Mouse (Mus musculus) myocyte (in vitro differentiated cells): ENCODE measurements around the gene Dab1. TPM values are rescaled to one million over a fixed set of nuclear protein-coding genes. Genes with fewer than 3 reads are reported as not detected.
A peak's percentile ranks its signal among the peaks of the same experiment; 100 is the strongest.

Experiments used
- H3K27me3 ChIP-seq: one replicate; pipeline ENCODE4 v1.6.1; 2011; ENCODE audit not compliant: control insufficient read depth, insufficient read depth, insufficient read length
- H3K36me3 ChIP-seq: one replicate; pipeline ENCODE4 v1.6.1; 2011; ENCODE audit not compliant: control insufficient read depth, insufficient read depth
- H3K4me2 ChIP-seq: one replicate; pipeline ENCODE4 v1.6.1; 2011; ENCODE audit warnings: low read depth, control low read depth
- H3K4me3 ChIP-seq: one replicate; pipeline ENCODE4 v1.5.1; 2011; ENCODE audit warnings: mild to moderate bottlenecking, control low read depth, moderate library complexity
- H3K79me2 ChIP-seq: one replicate; pipeline ENCODE4 v1.6.1; 2011; ENCODE audit not compliant: control insufficient read depth, insufficient read depth
- H3ac ChIP-seq: one replicate; pipeline ENCODE4 v1.6.1; 2011; ENCODE audit not compliant: control insufficient read depth, insufficient read length
- CEBPB ChIP-seq: IDR thresholded peaks from 2 replicates; pipeline ENCODE4 v1.6.1; 2011; ENCODE audit warnings: mild to moderate bottlenecking, moderate library complexity; ENCODE audit not compliant: poor library complexity, insufficient read depth, severe bottlenecking
- E2F4 ChIP-seq: IDR thresholded peaks from one replicate; pipeline ENCODE4 v1.6.1; 2011; ENCODE audit warnings: mild to moderate bottlenecking, control low read depth, moderate library complexity; ENCODE audit not compliant: insufficient read depth
- MAX ChIP-seq: IDR thresholded peaks from one replicate; pipeline ENCODE4 v1.6.1; 2011; ENCODE audit warnings: low read depth, mild to moderate bottlenecking, control low read depth
- MYOD1 ChIP-seq, 3 experiments: IDR thresholded peaks; one replicate each; pipeline ENCODE4 v1.6.1; 2011; ENCODE audit warnings: control low read depth in 2 of 3, low read depth in 2 of 3, mild to moderate bottlenecking in 2 of 3, moderate library complexity in 1 of 3; ENCODE audit not compliant: insufficient read length in 2 of 3, control insufficient read depth in 1 of 3
- MYOG ChIP-seq, 3 experiments: IDR thresholded peaks; one replicate each; pipeline ENCODE4 v1.6.1; 2011; ENCODE audit warnings: control low read depth in 2 of 3, low read depth in 2 of 3, mild to moderate bottlenecking in 2 of 3; ENCODE audit not compliant: insufficient read length in 2 of 3, control insufficient read depth in 1 of 3, insufficient read depth in 1 of 3
- POLR2A ChIP-seq: IDR thresholded peaks from one replicate; pipeline ENCODE4 v1.6.1; 2011; ENCODE audit warnings: low read depth, mild to moderate bottlenecking, control low read depth, moderate library complexity; ENCODE audit not compliant: insufficient read length
- POLR2AphosphoS2 ChIP-seq: IDR thresholded peaks from one replicate; pipeline ENCODE4 v1.6.1; 2011; ENCODE audit warnings: low read depth, control low read depth; ENCODE audit not compliant: insufficient read length
- REST ChIP-seq: IDR thresholded peaks from one replicate; pipeline ENCODE4 v1.6.1; 2011; ENCODE audit warnings: mild to moderate bottlenecking, control low read depth, moderate library complexity; ENCODE audit not compliant: insufficient read depth, insufficient read length
- SRF ChIP-seq: IDR thresholded peaks from one replicate; pipeline ENCODE4 v1.6.1; 2011; ENCODE audit warnings: low read depth; ENCODE audit not compliant: control insufficient read depth, insufficient read length
- TCF12 ChIP-seq: IDR thresholded peaks from one replicate; pipeline ENCODE4 v1.6.1; 2011; ENCODE audit warnings: mild to moderate bottlenecking, control low read depth; ENCODE audit not compliant: poor library complexity, insufficient read depth, severe bottlenecking
- TCF3 ChIP-seq: IDR thresholded peaks from one replicate; pipeline ENCODE4 v1.6.1; 2011; ENCODE audit warnings: low read depth, control low read depth; ENCODE audit not compliant: insufficient read length
- USF1 ChIP-seq: IDR thresholded peaks from one replicate; pipeline ENCODE4 v1.6.1; 2011; ENCODE audit warnings: low read depth, mild to moderate bottlenecking, control low read depth, moderate library complexity
- polyA plus RNA-seq: library from polyadenylated mRNA; unstranded; fragments of >200 nt; fragmentation: generic; extraction: Trizol; gene quantifications from one replicate; pipeline ENCODE4 v1.2.1, GENCODE M21; 2012; ENCODE audit warnings: missing spikeins

The Dab1 gene
- polyA plus RNA-seq, 1 experiment = not detected

DNA sequence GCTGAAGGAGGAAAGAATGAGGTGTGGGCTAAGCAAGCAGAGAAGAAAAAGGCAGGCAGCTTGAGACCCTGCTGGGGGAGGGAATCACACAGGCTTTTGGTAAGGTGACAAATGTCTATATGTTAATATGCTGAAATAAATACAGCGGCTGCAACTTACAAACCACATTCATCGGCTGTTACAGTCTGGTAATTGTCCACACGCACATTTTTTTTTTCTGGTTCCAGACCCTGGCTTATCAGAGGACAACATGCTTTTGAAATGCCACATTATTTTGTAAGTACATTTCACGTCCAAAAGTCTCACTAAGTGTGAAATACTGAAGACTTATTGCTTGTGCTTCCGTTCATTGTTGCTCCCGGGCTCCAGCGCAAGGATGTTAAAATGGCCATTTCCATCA is 225.5 kb downstream of the Dab1 start:
- Histone ChIP-seq H3K79me2 (no peaks in the 10 kb centered on the region), H3K36me3 (no peaks in the 10 kb centered on the region), H3K4me3 (no peak overlapping the region), H3K27me3 (no peaks in the 10 kb centered on the region), H3K4me2 (no peak overlapping the region), H3ac (no peak overlapping the region)
- TF ChIP-seq REST = no peak
- no peak for TF ChIP-seq TCF3
- no peak for TF ChIP-seq SRF
- TF ChIP-seq POLR2A = no peak
- no peak for TF ChIP-seq TCF12
- no peak for TF ChIP-seq USF1
- TF ChIP-seq MYOD1 (IDR thresholded peaks at IDR 0.05; ENCODE audit: control insufficient read depth in 1 of 3, insufficient read length in 2 of 3, low read depth in 2 of 3) = no peak
- TF ChIP-seq CEBPB = no peak
- TF ChIP-seq E2F4 = no peak
- no peak for TF ChIP-seq POLR2AphosphoS2
- no peak for TF ChIP-seq MYOG (IDR thresholded peaks at IDR 0.05; ENCODE audit: control insufficient read depth in 1 of 3, insufficient read depth in 1 of 3, insufficient read length in 2 of 3, low read depth in 2 of 3)
- TF ChIP-seq MAX = no peak

GRCm38 (mm10) chr4:103857173-103857572 is 238.0 kb downstream of the Dab1 start:
- Histone ChIP-seq H3K27me3 (no peaks in the 10 kb centered on the region), H3ac (no peak overlapping the region), H3K4me2 (no peak overlapping the region), H3K4me3 (no peak overlapping the region), H3K79me2 (no peaks in the 10 kb centered on the region), H3K36me3 (no peaks in the 10 kb centered on the region)
- no peak for TF ChIP-seq TCF12
- no peak for TF ChIP-seq MYOD1 (IDR thresholded peaks at IDR 0.05; ENCODE audit: control insufficient read depth in 1 of 3, insufficient read length in 2 of 3, low read depth in 2 of 3)
- no peak for TF ChIP-seq REST
- no peak for TF ChIP-seq CEBPB
- no peak for TF ChIP-seq MAX
- no peak for TF ChIP-seq USF1
- TF ChIP-seq TCF3 = no peak
- TF ChIP-seq SRF = no peak
- no peak for TF ChIP-seq MYOG (IDR thresholded peaks at IDR 0.05; ENCODE audit: control insufficient read depth in 1 of 3, insufficient read depth in 1 of 3, insufficient read length in 2 of 3, low read depth in 2 of 3)
- TF ChIP-seq POLR2AphosphoS2 = no peak
- TF ChIP-seq E2F4 = no peak
- no peak for TF ChIP-seq POLR2A

DNA sequence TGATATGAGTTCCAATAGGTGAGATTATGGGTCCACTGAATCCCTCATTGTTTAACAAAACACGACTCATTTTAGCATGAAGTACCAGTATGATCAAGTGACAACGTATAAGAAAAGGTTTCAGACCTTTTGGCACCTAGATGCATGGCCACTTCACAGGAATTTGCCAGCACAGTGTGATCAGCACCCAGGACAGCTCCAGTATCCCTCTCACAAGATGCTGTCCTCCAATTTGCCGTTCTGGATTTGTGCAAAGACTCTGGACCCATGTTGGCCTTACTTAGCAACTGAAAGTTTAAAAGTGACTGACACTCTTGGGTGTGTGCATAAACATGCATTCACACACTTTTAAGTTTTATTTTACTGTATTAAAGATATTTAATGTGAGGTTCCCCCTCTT is 256.4 kb downstream of the Dab1 start:
- H3K4me3 ChIP-seq = no peak overlapping the region
- TF ChIP-seq SRF (no peak), REST (peak; percentile 66), POLR2A (no peak), MAX (no peak), CEBPB (no peak), TCF3 (no peak)
- H3K27me3 ChIP-seq = no peaks in the 10 kb centered on the region
- no peak overlapping the region for H3K4me2 ChIP-seq
- no peak overlapping the region for H3ac ChIP-seq
- no peaks in the 10 kb centered on the region for H3K79me2 ChIP-seq
- H3K36me3 ChIP-seq = no peaks in the 10 kb centered on the region

GRCm38 (mm10) chr4:103878841-103879240 is 259.7 kb downstream of the Dab1 start:
- no peaks in the 10 kb centered on the region for H3K79me2 ChIP-seq
- TF ChIP-seq SRF (no peak), E2F4 (no peak), POLR2A (no peak), REST (no peak), TCF3 (no peak), MYOD1 (IDR thresholded peaks at IDR 0.05; ENCODE audit: control insufficient read depth in 1 of 3, insufficient read length in 2 of 3, low read depth in 2 of 3) (no peak), USF1 (no peak), TCF12 (no peak), MYOG (IDR thresholded peaks at IDR 0.05; ENCODE audit: control insufficient read depth in 1 of 3, insufficient read depth in 1 of 3, insufficient read length in 2 of 3, low read depth in 2 of 3) (no peak), MAX (no peak), POLR2AphosphoS2 (no peak), CEBPB (no peak)
- no peak overlapping the region for H3K4me2 ChIP-seq
- no peaks in the 10 kb centered on the region for H3K36me3 ChIP-seq
- H3ac ChIP-seq = no peak overlapping the region
- H3K27me3 ChIP-seq = no peaks in the 10 kb centered on the region
- H3K4me3 ChIP-seq = no peak overlapping the region

- Histone ChIP-seq H3ac (no peak overlapping the region), H3K79me2 (no peaks in the 10 kb centered on the region), H3K27me3 (no peaks in the 10 kb centered on the region), H3K36me3 (no peaks in the 10 kb centered on the region), H3K4me2 (no peak overlapping the region), H3K4me3 (no peak overlapping the region)
- no peak for TF ChIP-seq E2F4
- no peak for TF ChIP-seq POLR2A
- no peak for TF ChIP-seq USF1
- no peak for TF ChIP-seq POLR2AphosphoS2
- no peak for TF ChIP-seq MAX
- TF ChIP-seq CEBPB = no peak
- no peak for TF ChIP-seq TCF3
- no peak for TF ChIP-seq REST
- TF ChIP-seq SRF = no peak
Observed at GRCm38 (mm10) chr4:103881641-103882040, 262.5 kb downstream of the Dab1 start.
